Mouse (Mus musculus) monocyte, adult 5-6 weeks (primary cell): Measurements from ENCODE around the gene Samhd1. TPM values are rescaled to one million over a fixed set of nuclear protein-coding genes. Genes with fewer than 3 reads are reported as not detected.

Source experiments
- ATAC-seq: fragments of 153-309, 156-312 bp; replicated peaks from 2 replicates; pipeline ENCODE4 v1.8.0; 2017; ENCODE audit warnings: mild to moderate bottlenecking; ENCODE audit not compliant: low TSS enrichment, insufficient number of reproducible peaks, severe bottlenecking, poor library complexity, low FRiP score
- total RNA-seq: library from RNA; stranded (forward); fragments of 200-1000, 200-491, 200-594 nt; gene quantifications from 3 replicates; pipeline ENCODE4 v1.2.3, GENCODE M21; 2017

Samhd1 gene
- total RNA-seq, 1 experiment from 2014 or later = 1,123 TPM

GRCm38 (mm10) chr2:157077641-157078058, 57.4 kb downstream of the Samhd1 start:
- peak; percentile 41; the same call in 1 of the 2 replicates for ATAC-seq

DNA sequence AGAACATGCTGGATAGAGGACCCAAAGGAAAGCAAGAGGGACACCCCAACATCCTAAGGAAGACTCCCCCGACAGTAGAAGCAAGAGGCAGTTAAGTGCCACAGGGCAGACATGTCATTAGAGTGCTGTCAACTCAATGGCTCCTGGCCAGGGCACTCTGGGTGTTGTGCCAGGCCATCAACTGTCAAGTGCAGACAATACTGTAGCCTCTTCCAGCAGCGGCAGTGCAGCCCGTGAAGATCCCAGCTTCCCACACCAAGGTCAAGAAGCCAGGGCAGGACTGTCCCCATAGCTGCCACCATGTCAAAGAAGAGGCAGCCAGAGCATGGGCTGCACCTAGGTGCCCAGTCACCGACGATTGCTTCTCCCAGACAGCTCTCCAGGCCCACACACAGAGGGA, 57.9 kb downstream of the Samhd1 start:
- no peak for ATAC-seq

DNA sequence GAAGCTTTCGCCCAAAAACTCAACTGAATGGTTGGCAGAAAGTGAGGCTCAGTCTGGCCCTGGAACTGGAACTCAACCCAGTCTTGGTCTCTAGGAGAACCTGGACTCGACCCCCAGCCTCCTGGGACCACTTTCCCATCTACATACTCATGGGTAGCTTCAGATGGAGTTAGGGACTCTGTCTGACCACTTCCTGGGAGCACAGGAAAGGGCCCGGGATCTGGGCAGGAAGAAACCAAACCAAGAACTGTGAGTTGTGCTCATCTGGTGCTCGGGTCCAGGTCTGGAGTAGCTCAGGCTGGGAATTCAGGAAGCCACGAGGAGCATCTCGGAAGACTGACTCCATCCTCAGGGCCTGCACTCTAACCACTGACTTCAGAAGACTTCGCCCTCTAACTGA, 58.5 kb downstream of the Samhd1 start:
- no peak for ATAC-seq

DNA sequence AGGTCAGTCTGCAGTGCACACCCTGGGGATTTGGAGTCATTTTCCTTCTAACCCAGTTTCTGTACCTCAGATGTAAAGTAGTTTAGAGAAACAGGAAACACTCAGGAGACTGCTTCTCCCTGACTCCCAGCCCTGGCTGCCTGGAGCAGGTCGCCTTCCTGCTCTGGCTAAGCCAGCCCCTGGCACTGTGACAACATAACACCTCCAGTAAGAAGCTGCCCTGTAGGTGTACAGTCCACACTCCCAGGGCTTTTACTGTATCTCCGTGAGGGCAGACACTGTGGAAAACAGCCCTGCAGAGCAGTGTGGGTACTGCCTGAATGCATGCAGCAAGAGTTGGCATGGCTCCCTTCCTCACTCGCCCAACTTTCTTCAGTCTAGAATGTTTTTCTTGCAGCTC, 59.4 kb downstream of the Samhd1 start:
- ATAC-seq = no peak

- ATAC-seq = no peak
Observed at GRCm38 (mm10) chr2:157075226-157075625, 59.8 kb downstream of the Samhd1 start.

GRCm38 (mm10) chr2:157074772-157075171, 60.3 kb downstream of the Samhd1 start:
- ATAC-seq = no peak

- no peak for ATAC-seq
Observed at GRCm38 (mm10) chr2:157074186-157074724, 60.8 kb downstream of the Samhd1 start.

- ATAC-seq = no peak
Observed at GRCm38 (mm10) chr2:157073378-157074052, 61.5 kb downstream of the Samhd1 start.

GRCm38 (mm10) chr2:157072316-157072990, 62.6 kb downstream of the Samhd1 start:
- no peak for ATAC-seq

- peak; percentile 74 for ATAC-seq
Observed at GRCm38 (mm10) chr2:157071556-157071955, 63.5 kb downstream of the Samhd1 start.

- ATAC-seq = no peak; the same call in 1 of the 2 replicates
Observed at GRCm38 (mm10) chr2:157070365-157070764, 64.7 kb downstream of the Samhd1 start.

DNA sequence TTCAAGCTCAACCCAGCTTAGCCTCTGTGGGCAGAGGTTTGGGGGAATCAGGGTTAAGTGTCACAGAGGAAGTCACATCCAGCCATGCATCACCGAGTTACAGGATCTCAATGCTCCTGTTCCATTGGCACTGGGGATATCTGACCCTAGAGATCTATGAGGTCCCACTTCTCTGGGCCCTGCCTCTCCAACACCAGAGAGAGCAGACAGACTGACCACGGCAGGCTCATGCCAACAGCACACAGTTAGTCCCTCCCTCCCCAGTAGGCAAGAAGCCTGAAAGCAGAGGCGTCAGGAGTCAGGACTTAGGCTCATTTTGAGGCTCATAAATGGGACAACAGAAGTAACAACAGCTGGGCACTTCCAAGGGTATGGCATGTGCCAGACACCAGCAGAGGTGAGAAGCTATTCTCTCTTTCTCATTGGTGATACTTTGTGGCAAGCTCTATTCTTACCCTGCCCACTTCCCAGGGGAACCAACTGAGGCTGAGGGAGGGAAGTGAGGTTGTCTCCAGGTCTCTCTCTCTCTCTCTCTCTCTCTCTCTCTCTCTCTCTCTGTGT, 65.2 kb downstream of the Samhd1 start:
- ATAC-seq = 0 out of 2 replicates have a peak, but pooled peaks have one; percentile 14

- no peak for ATAC-seq
Observed at GRCm38 (mm10) chr2:157069355-157069735, 65.7 kb downstream of the Samhd1 start.

GRCm38 (mm10) chr2:157068701-157069354, 66.2 kb downstream of the Samhd1 start:
- ATAC-seq = no peak

- no peak for ATAC-seq
Observed at GRCm38 (mm10) chr2:157066731-157067430, 68.2 kb downstream of the Samhd1 start.

DNA sequence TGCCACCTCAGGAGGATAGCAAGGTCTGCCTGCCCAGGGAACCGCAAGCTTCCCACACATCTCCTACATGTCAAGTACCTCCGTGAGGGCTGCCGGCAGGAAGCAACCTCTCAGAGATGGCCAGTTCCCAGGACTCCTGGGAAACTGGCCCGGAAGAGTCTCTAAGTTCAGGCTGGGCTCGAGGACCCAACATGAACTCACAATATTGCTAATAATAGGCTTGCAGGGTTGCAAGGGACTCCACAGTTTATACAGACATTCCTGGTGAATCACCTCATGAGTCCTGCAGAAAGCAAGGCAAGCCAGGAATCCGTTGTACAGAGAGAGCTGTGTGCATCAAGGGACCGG, 69.2 kb downstream of the Samhd1 start:
- no peak for ATAC-seq

GRCm38 (mm10) chr2:157064978-157065878, 69.8 kb downstream of the Samhd1 start:
- ATAC-seq = no peak

DNA sequence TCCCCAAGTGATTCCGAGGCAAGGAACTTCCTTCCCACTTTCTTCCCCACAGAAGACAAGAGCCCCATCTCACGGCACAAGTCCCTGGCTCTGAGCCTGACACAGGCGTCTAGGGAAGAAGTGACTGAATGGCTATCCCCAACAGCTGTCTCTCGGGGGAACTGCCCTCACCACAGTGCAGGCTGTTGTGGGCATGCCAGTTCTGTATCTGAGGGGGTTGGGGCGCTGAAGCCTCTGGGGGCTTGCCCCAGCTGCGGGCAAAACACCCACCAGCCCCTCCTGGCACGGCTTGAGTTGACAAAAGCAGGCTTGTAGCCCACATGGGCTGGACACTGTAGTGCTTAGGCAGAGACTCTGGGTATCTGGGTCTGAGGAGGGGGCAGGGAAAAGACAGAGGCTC, 70.9 kb downstream of the Samhd1 start:
- ATAC-seq = no peak
